Mouse (Mus musculus) gastrocnemius, postnatal 4 days (tissue): ENCODE measurements around the gene Gm11437. TPM values are rescaled to one million over a fixed set of nuclear protein-coding genes. Genes with fewer than 3 reads are reported as not detected.
A peak's percentile ranks its signal among the peaks of the same experiment; 100 is the strongest.

Source experiments
- DNase-seq, 2 experiments: peaks; one replicate each; pipeline ENCODE4 v3.0.0; 2021 to 2022; ENCODE audit warnings: low spot score in 2 of 2, mixed read lengths in 2 of 2
- long read RNA-seq, 2 experiments: library from polyadenylated mRNA; stranded (forward); transcript quantifications; one replicate each; pipeline ENCODE4 v2.0.0; 2021
- total RNA-seq, 2 experiments: library from RNA; stranded (reverse); gene quantifications; 2 replicates each; pipeline ENCODE4 v1.2.3; 2021

Gene Gm11437
- total RNA-seq, result not detected
- long read RNA-seq, experiment 1, result 0 reads
- long read RNA-seq, experiment 2, result 0 reads

DNA sequence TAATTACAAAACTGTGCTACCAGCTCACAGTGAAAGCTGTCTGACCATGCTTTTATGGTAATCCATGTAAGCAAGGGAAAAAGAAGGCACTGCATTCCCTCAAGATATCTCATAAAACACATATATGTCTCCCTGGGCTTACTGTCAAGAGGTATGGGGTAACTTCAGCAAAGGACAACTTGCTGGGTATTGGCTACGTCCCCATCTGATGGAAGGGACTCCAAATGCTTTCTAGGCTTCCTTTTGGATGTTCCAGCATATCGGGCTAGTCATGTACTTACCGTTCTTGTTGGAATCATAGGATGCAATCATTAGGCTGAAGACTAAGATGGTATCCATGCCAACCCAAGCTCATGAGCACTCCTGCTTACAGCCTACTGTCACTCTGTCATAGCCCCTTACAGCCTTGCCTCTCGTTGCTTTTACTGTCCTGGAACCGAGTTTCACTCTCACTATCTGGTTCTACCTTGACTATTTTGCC is at the start of gene Gm11437:
Gene Gm11437, minus strand, starts transcription at position 431 of the 481 bp plus-strand sequence.
- DNase-seq, result no peak

DNA sequence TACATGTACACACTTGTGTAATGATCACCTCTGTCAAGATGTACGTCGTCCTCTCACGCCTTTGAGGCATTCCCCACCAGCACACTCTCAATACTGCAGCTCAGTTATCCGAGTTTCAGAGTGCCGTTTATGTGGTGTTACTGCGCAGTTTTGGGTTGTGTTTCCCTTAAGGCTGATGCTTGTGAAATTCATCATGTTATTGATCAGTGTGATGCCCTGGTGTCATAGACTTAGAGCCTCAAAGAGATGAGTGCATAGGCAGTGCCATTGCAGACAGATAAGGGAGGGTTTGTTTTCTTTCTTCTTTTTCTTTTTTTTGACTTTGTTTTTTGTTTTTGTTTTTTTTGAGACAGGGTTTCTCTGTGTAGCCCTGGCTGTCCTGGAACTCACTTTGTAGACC is 43.6 kb upstream of the Gm11437 start:
- DNase-seq, result no peak

DNA sequence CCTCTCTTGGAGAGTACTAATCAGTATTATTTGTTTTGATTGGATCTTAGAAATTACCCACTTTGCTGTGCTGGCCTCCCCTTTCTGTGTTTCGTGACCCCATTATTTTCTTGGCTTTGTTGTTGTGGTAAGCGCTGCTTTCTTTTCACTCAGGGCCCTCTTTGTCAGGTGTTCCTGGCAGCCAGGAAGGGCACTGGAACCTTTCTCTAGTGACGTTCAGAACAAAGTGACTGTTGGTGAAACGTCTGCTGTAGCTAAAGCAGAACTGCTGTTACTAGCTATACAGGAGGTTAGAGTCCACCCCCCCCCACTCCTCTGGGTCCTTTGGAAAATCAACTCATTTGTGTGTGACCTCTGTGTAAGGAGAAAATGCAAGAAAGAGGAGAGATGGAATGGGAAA is 38.5 kb upstream of the Gm11437 start:
- DNase-seq, result no peak

DNA sequence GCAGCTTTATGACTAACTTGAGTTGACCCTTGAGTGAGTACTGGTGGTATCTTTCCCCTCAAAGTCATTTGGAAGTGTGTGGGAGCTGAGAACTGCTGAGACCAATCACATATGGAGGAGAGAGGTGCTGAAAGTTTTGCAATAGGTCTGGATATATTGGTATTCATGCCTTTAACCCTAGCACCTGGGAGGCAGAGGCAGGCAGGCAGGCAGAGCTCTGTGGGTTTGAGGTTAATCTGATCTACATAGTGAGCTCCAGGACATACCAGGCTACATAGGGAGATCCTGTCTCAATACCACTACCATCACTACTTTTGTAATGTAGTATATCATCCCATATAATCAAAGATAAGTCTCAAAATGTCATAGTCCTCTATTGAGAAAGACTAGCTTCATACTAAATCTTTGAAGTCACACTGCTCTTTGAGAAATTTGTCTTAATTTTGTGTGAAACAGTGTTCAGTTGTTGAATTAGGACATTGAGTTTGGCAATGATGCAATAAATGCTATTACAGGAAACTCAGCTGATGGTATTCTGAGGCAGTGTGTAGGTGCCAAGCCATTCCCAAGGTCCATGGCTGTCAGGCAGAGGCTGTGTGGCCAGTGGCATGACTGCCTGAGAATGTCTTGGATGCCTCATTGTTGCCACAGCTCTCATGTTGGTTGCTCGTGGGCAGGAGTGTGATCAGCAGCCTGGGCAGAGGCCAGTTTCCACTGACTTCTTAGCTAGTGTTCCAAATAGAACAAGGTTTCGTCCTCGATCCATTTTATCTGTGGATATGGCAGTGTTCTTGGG is 30.5 kb upstream of the Gm11437 start:
- DNase-seq, result no peak

DNA sequence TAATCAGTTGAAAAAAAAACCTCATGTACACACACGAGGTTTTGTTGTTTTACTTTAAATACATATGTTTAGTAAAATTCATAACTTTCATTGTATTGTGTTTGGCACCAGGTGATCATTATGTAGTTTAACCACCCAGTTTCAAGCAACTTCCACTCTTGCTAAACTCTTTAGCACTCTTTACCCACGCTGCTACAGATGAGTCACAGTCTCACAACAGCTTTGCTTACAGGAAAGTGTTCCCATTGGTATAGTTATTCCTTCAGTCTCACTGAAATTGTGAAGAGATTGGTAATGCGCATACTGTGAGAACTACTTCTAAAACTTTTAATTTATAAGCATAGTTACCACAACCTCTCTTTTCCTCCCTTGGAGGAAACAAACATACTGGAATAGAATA is 27.5 kb upstream of the Gm11437 start:
- DNase-seq, result no peak

DNA sequence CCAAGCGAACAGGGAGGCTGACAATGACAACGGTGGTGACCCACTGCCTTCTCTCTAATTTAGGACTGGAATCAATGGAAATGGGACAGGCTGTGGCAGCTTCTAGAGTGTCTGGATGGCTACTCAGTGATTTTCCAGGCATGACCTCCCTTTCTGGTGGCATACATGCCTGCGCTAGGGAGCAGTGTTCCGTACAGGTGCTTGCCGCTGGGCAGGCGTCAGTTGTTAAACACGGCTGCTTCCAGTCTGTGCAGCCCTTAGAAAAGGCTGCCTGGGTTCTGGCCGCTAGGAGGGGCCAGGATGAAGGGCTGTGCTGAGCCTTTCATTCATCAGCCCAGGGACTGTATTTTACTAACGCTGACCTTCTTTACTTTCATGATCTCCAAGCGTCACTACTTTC is 26.0 kb upstream of the Gm11437 start:
- DNase-seq, result no peak

DNA sequence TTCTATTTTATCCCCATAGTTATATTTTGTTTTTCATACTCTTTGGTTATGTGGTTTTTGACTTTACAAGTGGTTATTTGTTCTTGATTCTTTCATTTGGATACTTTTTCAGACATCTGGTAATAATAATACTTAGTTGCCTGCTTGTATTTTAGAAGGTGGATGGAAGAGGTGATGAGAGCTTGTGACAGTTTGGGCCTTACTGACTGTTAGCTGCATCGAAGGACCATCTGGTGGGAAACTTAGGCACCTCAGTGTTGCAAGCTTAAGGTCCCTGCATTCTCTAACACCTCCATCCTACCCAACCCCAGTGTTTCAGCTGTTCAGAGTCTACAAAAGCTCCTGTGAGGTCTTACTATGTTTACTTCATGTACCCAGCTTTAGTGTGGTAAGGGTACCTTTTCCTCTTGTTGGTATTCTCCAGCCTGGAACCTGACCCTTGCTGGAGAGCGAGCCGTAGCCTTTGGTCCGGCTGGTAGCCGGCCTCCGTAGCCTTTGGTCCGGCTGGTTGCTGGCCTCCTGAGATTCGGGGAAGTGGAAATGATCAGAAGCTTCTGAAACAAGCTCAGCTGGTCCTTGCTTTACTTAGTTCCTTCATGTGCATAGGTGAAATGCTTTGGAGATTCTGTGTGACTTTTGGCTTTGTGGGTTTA is 23.4 kb upstream of the Gm11437 start:
- no peak for DNase-seq

DNA sequence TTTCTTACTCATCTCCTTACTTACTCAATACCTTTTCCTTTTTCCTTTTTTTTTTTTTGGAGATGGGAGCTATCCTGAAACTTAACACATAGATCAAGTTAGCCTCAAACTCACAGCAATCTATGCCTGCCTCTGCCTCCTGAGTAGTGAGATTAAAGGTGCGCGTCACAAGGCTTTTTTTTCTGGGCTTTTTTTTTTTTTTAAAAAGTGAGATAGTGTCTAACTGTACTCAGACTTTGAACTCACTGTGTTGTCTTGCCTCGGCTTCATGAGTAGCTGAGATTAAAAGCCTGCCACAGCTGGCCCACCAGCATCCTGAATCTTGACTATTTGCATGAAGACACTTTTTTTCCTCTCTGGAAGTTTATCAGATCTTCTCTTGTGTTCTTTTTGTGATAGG is 21.3 kb upstream of the Gm11437 start:
- no peak for DNase-seq

DNA sequence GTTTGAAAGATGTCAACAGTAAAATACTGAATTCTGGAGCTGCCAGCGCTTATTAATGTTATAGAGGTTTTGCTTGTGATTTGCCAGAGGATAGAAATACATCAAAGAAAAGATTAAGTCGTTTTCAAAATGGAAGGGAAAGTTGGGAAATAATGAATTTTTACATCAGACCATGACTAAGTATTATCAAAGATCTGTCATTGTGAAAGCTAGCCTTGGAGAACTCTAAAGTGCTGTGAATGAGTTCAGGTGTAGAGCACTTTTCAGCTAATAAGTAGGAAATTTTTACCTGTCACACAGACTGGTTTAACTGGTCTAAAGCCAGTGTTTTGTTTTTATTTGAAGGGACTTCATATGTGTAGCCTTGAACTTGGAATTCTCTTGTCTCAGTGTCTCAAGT is 14.0 kb upstream of the Gm11437 start:
- no peak for DNase-seq

DNA sequence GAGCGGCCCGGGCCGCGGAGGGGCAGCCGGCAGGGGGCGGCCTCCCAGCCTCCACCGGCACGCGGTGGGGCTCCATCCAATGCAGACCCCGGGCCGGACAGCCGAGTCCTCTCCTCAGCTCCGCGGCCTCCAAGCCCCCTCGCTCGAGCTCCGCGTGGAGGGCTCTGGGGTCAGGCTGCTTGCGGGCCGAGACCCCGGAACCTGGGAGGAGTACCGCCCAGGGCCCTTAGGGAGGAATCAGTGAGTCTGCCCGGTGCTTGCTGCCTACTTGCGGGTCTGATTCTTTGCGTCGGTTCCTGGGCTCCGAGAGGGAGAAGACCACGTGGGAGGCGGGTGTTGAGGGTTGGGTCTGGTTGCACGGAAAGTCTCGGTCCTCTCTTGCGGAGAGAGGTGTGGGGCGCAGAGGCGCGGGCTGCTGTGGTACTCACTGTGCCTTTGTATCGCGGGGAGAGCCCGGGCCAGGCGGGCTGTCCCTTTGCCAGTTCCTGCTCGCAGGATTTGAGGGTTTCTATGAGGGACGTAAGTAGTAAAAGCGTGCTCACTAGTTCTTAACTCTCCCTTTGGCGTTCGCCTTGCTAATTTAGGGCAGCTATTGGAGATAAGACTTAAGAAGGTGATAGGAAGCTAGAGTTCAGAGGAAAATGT is 12.8 kb upstream of the Gm11437 start:
- peak; percentile 28 to 63 for DNase-seq

DNA sequence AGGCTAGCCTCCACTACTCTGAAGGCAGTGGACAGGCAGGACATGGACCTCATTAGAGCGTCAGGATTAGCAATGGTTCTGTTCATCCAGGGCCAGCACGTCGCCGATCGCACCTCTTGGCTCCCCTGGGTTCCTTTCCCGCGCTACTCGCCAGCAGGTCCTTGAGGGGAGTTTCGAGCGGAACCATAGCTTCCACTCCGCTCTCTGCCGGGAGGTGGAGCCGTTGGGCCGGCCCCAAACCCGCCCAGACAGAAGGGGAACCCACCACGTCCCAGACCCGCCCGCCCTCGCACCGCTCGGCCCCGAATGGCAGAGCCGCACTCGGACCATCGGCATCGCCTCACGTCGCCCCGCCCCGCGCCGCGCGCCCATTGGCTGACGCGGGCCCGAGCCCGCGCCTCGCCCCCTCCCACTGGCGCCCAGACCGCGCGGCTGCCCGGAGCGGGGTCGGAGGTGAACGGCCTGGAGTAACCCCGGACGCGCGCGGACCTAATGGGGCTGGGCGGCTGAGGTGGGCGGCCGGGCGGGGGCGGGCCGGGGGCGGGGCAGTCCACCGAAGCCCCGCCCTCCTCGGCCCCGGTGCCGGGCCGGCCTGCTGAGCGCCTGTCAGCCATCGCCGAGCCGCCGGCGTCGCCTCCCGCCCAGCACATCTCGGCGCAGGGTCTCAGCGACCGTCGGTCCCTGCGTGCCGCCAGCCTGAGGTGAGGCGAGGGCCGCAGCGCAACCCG is 12.1 kb upstream of the Gm11437 start:
- DNase-seq, result peak; percentile 96 to 97

DNA sequence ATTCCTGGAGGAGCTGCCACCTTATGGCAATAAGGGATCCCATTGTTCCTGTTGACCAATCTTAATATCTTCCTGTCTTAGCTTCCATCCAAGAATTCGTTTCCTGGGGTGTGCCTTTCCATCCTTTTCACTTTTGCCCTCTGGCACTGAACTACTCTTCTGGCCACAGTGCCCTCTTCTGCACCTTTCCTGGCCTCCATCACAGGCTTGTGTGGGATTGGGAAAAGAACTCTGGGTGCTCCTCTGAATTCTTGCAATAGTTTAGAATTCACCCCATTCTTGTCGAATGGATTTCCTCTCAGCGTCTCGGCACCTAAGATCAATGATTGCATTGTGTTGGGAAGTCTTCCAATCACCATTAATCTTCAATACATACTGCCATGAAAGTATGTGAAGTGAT is 11.3 kb upstream of the Gm11437 start:
- no peak for DNase-seq

DNA sequence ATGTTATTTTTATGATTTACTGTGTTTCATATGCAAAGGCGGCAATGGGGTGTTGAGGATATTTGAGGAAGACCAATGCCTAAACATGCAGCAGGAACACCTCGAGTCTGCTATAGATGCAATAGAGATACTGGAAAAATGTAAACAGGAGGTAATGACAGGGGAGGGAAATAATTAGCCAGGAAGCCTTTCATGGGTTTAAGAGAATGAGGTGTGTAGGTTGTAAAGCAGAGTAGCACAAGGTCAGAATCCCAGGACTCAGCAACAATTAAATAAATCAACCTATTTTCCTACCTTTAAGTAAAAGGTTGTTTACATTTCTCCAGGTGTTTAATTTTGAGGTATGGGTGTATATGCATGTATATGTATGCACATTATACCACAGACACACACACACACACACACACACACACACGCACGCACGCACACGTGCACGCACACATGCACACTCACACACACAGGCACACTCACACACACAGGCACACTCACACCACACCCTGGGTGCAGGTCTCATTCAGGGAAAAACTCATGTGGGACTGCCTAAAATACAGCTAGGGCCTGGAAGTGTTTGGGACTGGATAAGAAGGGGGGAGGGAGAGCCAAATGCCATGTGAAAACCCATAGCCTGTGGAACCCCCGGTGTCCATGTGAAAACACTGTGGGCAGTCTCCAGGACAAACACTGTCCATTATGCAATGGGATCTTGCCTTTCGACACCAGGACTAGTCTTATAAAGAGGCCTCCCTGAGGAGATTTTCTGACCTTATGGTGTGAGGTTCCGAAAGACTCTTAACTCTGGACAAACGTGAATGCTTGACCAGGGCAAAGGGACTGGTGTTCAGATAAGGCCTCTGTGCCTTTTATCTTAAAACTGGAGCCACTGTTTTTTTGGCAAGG is 5.5 kb upstream of the Gm11437 start:
- DNase-seq, result no peak

DNA sequence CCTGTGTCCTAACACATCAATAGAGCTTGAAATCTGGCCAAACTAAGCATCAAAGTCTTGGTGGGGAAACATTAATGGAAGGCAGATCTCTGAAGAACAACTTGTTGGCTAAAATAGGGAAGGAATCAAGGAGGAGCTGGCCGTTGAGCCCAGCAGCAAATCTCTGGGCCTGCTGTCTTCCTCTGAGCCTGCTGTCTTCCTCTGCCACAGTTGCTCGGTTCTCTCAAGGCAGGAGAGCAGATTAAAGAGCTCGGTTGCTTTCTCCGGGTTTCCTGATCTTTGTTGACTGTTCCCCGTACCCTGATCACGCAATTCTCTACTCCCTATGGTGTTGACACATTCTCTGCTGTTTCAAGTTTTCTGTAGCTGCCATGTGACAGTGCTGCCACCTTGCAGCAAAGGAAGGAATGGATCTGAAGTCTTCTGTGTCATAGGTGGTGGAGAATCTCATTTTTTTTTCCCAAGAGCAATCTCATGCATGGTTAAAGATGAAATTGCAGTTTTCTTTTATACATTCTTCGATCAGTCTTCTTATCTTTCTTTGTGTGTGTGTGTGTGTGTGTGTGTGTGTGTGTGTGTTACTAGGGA is 1.5 kb upstream of the Gm11437 start:
- no peak for DNase-seq

DNA sequence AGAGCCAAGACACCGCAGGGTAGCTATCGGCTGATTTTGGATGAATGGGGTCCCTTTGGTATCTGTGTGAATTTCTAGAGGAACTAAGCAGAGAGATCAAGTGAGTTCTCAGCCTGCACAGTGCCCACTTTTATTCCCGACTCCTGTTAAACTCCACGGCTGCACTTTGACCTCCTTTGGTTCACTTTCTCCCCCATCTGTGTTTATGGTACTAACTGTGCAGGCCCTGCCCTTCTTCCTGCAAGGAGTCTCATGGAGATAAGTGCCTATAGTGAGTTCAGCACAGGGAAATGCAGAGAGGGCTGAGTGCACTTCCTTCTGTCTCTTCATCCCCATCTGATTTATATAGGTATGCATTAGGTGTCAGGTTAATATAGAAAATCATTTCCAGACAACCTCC is 2.7 kb downstream of the Gm11437 start:
- DNase-seq, result no peak

DNA sequence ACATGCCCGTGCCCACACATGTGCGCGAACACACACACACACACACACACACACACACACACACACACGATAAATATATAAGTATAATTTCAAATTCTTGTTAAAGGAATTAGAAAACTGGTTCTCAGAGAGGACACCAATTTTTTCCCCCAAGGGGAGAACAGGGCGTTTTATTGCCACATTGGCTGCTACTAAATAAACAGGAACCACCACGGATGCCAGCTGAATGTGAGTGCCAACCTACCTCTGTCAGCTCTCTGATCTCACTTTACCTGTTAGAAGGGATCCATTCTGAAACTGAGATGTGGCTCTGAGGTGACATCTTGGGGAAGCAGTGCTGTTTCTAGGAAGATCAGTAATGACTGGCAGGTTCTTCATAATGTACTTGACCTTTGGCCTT is 3.2 kb downstream of the Gm11437 start:
- no peak for DNase-seq

DNA sequence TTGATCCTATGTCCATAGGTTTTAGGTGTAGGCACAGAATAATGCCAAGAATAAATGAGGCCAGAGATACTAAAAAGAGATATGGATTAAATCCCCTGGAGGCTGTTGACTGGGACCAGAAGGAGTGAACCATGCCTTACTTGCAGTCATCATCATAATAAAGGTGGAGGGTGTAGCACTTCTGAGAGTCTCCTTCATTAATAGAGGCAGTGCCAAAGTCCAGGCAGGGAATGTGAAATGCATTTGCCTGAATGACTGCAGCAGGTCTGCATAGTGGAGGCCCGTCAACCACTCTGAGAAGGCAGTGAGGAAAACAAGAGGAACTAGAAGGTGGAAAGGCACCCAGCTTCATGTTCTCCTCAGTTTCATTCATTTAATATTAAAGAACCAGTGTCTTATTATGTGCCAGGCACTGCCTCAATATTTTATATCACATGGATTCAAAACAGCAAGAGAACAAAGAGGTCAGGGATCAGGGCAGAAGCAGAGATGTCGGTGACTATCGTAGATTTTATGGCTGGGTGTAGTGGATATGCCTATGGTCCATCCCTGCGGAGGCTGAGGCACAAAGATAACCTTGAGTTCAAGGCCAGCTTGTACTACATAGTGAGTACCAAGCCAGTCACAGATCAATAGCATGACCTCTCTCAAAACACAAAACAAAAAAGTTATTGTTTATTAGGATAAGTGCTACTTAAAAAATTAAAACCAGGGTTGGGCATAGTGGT is 10.6 kb downstream of the Gm11437 start:
- no peak for DNase-seq

DNA sequence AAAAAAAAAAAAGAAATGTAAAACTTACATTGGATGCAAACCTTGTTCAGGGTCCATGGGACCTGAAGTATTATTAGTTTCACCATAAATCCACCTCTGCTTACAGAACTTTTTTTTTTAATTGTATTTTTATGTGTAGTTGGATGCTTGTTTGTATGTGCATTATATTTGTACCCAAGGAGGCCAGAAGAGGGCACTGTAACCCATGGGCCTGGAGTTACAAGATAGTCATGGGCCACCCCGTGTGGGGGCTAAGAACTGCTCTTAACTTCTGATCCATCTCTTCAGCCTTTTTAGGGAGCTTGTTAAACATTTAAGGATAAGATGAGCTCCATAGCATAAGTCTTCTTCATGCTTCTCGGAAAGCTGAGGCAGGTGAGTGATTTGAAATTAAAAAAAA is 16.4 kb downstream of the Gm11437 start:
- DNase-seq, result no peak

DNA sequence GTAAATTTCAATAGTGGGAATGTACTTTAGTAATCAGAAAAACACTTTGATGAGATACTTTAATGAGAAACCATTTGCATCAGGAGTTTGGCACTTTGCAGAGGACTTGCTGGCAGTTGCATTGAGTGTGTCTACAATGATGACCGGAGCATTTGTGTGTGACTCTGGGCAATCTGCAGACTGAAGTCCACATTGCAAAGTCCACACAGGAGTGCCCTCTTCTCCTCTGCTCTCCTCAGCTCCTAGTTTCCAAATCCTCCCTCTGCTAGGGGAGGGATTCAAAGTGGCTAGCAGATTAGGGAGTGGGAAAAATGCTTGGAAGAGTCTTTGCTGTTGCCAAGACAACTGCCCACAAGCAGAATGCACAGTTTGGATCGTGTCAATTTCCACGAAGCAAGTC is 21.2 kb downstream of the Gm11437 start:
- DNase-seq, result no peak
